Mouse (Mus musculus) neural tube, embryonic 10.5 days (tissue): Measurements from ENCODE around the gene Gpr61.

ENCODE experiments used
- DNase-seq: peaks from one replicate; pipeline ENCODE4 v3.0.0-alpha.2; 2017; ENCODE audit warnings: low spot score; ENCODE audit errors: extremely low spot score

Gene Gpr61

DNA sequence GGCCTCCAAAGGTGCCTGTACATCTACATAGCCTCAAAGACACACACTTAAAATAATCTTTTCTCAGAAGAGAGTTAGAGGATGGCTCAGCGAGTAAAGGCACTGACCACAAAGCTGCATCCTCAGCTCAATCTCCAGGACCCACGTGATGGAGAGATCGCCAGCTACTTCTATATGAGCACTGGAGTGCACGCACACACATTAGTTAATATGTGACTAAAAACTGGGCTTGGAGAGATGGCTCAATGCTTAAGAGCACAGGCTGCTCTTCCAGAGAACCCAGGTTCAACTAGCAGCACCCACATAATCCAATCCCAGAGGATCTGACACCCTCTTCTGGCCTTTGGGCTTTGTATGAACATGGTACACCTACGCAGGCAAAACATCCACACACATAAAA, 23.5 kb downstream of the Gpr61 start:
- no peak for DNase-seq

GRCm38 (mm10) chr3:108129804-108130203, 24.9 kb downstream of the Gpr61 start:
- DNase-seq = no peak

DNA sequence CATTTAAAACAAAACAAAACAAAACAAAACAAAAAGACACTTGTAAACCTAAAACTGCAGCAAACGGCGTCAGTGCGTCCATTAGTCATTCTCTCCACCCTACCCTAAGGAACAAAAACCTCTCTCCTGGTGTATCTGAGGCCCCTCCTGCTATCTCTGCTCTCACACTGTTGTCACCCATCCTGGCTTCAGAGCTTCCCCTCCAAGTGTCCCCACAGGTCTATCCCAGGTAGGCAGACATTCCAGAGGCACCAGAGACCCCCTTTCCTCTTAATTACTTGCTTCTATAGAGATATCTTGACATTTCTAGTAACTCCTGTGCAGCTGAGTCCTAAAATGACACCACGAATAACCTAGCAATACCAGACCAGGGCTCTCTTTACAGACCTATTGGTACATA, 25.3 kb downstream of the Gpr61 start:
- no peak for DNase-seq

GRCm38 (mm10) chr3:108128520-108128919, 26.2 kb downstream of the Gpr61 start:
- no peak for DNase-seq

GRCm38 (mm10) chr3:108126327-108126726, 28.4 kb downstream of the Gpr61 start:
- DNase-seq = no peak

DNA sequence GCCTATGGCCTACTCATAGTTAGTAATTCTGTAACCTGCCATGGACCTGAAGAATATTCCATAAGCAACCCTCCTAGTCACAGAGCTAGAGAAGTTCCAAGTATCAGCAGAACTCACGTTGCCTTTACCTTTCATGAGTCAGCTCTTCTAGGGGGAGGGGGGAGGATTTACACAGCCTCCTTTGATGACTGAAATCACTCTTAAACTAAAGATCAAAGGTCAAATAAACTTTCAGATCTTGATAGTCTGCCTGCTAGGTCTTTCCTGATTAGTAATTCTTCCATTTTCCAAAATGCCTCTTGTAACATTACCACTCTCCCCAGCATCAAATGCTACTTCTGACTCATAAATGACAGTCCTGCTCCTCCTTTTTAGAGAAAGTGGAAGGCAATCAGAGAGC, 30.6 kb downstream of the Gpr61 start:
- DNase-seq = no peak

- no peak for DNase-seq
Measured at GRCm38 (mm10) chr3:108123242-108123641, 31.4 kb downstream of the Gpr61 start.

- DNase-seq = no peak
Measured at GRCm38 (mm10) chr3:108121101-108121500, 33.6 kb downstream of the Gpr61 start.

GRCm38 (mm10) chr3:108117465-108117864, 37.2 kb downstream of the Gpr61 start:
- DNase-seq = no peak

DNA sequence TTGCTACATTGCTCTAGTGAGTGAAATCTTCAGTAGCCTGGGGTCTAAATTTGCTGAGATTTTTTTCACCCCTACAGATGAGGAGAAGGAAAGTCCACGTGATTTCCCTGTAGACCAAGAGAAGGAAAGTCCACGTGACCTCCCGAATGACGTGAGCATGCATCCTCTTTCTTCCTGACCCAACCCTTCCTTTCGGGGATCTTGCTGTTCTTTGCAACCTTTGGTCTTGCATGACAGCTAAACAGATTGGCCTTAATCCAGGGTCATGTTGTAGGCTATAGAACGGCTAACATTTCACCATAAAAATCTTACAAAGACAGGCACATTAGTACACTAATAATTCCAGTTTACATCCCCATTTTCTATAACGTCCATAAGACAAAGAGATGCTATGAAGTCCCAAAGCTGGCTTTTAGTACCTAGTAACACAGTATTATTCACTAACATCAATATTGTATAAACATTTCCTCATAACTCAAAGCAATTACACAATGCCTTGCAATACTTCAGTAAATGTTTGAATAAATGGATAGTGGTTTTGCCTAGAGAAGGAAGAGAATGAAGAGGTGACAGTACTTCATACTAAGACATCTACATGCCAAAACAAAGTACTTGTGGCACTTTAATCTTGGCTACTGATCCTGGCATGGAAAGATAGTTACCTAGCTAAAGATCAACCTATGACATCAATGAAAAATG, 40.9 kb downstream of the Gpr61 start:
- DNase-seq = no peak

DNA sequence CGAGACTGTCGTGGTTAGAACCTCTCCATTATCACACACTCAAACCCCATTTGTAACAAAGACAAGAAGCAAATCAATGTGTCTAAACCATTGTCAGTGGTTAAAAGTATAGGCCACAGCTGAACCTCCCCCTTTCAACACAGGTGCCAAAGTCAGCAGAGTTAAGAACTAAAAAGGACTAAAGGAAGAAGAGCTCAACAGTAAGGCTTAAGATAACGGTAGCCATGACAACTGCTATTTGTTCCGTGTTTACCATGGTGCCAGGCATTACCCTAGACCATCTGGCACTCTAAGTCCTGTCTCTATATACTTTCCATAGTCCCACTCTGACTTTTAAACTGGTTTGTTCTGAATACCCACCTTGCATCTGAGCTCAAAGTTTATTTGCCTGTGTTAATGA, 42.0 kb downstream of the Gpr61 start:
- no peak for DNase-seq

DNA sequence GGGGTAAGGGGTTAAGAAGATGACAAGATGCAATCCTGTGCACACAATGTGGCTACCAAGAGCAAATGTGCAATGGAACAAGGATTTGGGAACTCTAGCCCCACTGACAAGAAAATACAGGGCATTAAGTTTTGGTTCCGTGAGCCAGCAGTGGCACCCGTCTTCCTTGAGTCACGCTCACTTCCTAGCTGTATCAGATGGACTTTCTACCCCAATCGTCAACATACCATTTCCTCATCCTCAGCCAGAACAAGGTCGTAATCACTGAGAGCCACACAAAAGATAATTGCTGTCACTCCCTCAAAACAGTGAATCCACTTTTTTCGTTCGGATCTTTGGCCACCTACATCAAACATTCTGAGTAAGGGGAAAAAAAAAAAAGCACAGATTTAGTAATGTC, 42.4 kb downstream of the Gpr61 start:
- no peak for DNase-seq

GRCm38 (mm10) chr3:108111320-108111719, 43.4 kb downstream of the Gpr61 start:
- DNase-seq = no peak

DNA sequence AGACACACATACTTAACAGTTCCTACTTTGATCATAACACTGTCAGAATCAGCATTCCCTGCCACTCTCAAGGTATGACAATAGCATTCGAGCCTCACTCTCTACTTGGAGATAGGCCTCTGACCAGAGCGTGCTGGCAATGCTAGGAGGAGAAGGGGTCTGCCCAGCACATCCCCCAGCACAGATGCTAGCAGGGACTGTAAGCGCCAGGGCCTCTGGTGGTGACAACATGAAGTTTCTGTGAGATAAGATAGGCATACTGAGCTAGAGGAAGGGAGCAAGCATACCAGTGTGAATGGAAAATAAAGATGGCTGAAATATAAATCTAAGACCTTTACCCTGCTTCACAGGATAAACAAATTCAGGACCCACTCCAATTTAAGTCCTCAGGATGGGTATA, 49.4 kb downstream of the Gpr61 start:
- no peak for DNase-seq

- no peak for DNase-seq
Measured at GRCm38 (mm10) chr3:108102075-108102474, 52.6 kb downstream of the Gpr61 start.

DNA sequence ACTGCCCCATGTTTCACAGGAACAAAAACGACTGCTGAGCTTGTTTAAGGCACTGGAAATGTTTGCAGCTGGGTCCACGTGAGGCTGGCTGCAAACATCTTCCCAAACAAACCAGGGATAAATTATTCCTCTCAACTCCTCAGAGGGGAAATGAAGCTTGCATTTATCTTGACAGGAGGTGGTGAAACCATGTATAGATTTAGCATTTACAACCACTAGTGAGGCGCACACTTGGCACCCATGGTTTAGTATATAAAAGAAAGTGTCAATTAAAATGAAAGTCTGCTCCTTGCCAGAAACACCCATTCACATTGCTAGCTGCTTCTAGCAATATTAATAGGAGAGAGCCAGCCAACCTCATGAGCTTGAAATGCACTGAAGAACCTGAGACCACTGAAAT, 53.1 kb downstream of the Gpr61 start:
- no peak for DNase-seq
